Mouse (Mus musculus) CH12.LX (cell line): ENCODE data around the gene Zfp281. TPM values are rescaled to one million over a fixed set of nuclear protein-coding genes. Genes with fewer than 3 reads are reported as not detected.

ENCODE experiments used
- DNase-seq: peaks from one replicate; pipeline ENCODE4 v3.0.0-alpha.2; 2013; ENCODE audit errors: extremely low read depth
- H3K27ac ChIP-seq: 2 replicates; pipeline ENCODE4 v1.5.1; 2012; ENCODE audit warnings: low read depth, mild to moderate bottlenecking, control low read depth, moderate library complexity; ENCODE audit not compliant: insufficient read depth
- H3K27me3 ChIP-seq: replicated peaks from 2 replicates; pipeline ENCODE3; 2012; ENCODE audit warnings: inconsistent platforms
- H3K36me3 ChIP-seq, 2 experiments: replicated peaks in 1 of 2; 2 replicates each; pipeline versions ENCODE3 to v1.6.1; 2012; ENCODE audit warnings: inconsistent platforms in 1 of 2, low read length in 1 of 2, mild to moderate bottlenecking in 1 of 2, mixed read lengths in 1 of 2, moderate library complexity in 1 of 2; ENCODE audit not compliant: control insufficient read depth in 1 of 2, insufficient read depth in 1 of 2
- H3K4me1 ChIP-seq, 2 experiments: 2 replicates each; pipeline ENCODE4 v1.6.1; 2012; ENCODE audit warnings: inconsistent platforms in 1 of 2, moderate library complexity in 1 of 2; ENCODE audit not compliant: insufficient read depth in 2 of 2, control insufficient read depth in 1 of 2
- H3K4me2 ChIP-seq: 2 replicates; pipeline ENCODE4 v1.6.1; 2012; ENCODE audit warnings: low read depth, mild to moderate bottlenecking, control low read depth; ENCODE audit not compliant: poor library complexity, insufficient read depth, severe bottlenecking
- H3K4me3 ChIP-seq, 3 experiments: fragments of 150-350 bp in 1 of 3; sonication (generic) in 1 of 3; replicated peaks in 1 of 3; 2 replicates each; pipeline versions ENCODE3 to v1.5.1; 2011 to 2012; ENCODE audit warnings: low read depth in 2 of 3, low read length in 2 of 3, mild to moderate bottlenecking in 2 of 3, moderate library complexity in 2 of 3, control low read depth in 1 of 3, improper control_type of control experiment in 1 of 3, inconsistent platforms in 1 of 3, mixed read lengths in 1 of 3; ENCODE audit not compliant: poor library complexity in 1 of 3
- H3K79me2 ChIP-seq: replicated peaks from 2 replicates; pipeline ENCODE4 v1.6.1; 2012; ENCODE audit warnings: mild to moderate bottlenecking, moderate library complexity; ENCODE audit not compliant: control insufficient read depth, poor library complexity, insufficient read depth, severe bottlenecking; ENCODE audit errors: extremely low read depth
- H3K9ac ChIP-seq: 2 replicates; pipeline ENCODE4 v1.6.1; 2012; ENCODE audit warnings: low read depth, mild to moderate bottlenecking, control low read depth, moderate library complexity; ENCODE audit not compliant: insufficient read depth
- H3K9me3 ChIP-seq: replicated peaks from 2 replicates; pipeline ENCODE3; 2012; ENCODE audit warnings: low read length, inconsistent platforms, mixed read lengths
- BHLHE40 ChIP-seq: IDR thresholded peaks from 2 replicates; pipeline ENCODE4 v1.6.1; 2011; ENCODE audit warnings: mild to moderate bottlenecking, low read depth, low read length, improper control_type of control experiment
- CTCF ChIP-seq, 2 experiments: IDR thresholded peaks in 1 of 2; conservative IDR thresholded peaks in 1 of 2; 2 replicates each; pipeline ENCODE4 v1.5.1; 2011 to 2012; ENCODE audit warnings: low read depth in 2 of 2, low read length in 2 of 2, improper control_type of control experiment in 1 of 2, inconsistent platforms in 1 of 2, mild to moderate bottlenecking in 1 of 2, moderate library complexity in 1 of 2
- E2F4 ChIP-seq: IDR thresholded peaks from 2 replicates; pipeline ENCODE4 v1.6.1; 2011; ENCODE audit warnings: low read depth, low read length, improper control_type of control experiment; ENCODE audit not compliant: insufficient replicate concordance
- ETS1 ChIP-seq: conservative IDR thresholded peaks from 2 replicates; pipeline ENCODE4 v1.6.1; 2012; ENCODE audit warnings: low read depth, mild to moderate bottlenecking, inconsistent platforms, low read length, improper control_type of control experiment, moderate library complexity
- HCFC1 ChIP-seq: IDR thresholded peaks from 2 replicates; pipeline ENCODE4 v1.6.1; 2012; ENCODE audit warnings: low read depth, mild to moderate bottlenecking, inconsistent platforms, low read length, improper control_type of control experiment
- JUND ChIP-seq: conservative IDR thresholded peaks from 2 replicates; pipeline ENCODE4 v1.6.1; 2011; ENCODE audit warnings: low read depth, low read length, improper control_type of control experiment
- MAX ChIP-seq: IDR thresholded peaks from 2 replicates; pipeline ENCODE4 v1.6.1; 2011; ENCODE audit warnings: low read length, improper control_type of control experiment
- MEF2A ChIP-seq: IDR thresholded peaks from 2 replicates; pipeline ENCODE4 v1.6.1; 2014; ENCODE audit warnings: low read depth, mild to moderate bottlenecking, inconsistent platforms, low read length, improper control_type of control experiment, borderline replicate concordance
- MXI1 ChIP-seq: IDR thresholded peaks from 2 replicates; pipeline ENCODE4 v1.6.1; 2011; ENCODE audit warnings: mild to moderate bottlenecking, low read depth, low read length, improper control_type of control experiment
- POLR2A ChIP-seq: IDR thresholded peaks from 2 replicates; pipeline ENCODE4 v1.6.1; 2011; ENCODE audit warnings: low read depth, mild to moderate bottlenecking, improper control_type of control experiment, low read length
- POLR2AphosphoS2 ChIP-seq: IDR thresholded peaks from 2 replicates; pipeline ENCODE4 v1.6.1; 2011; ENCODE audit warnings: low read depth, low read length, improper control_type of control experiment
- RAD21 ChIP-seq: IDR thresholded peaks from 2 replicates; pipeline ENCODE4 v1.6.1; 2011; ENCODE audit warnings: low read depth, mild to moderate bottlenecking, low read length, improper control_type of control experiment, moderate library complexity
- RCOR1 ChIP-seq: conservative IDR thresholded peaks from 2 replicates; pipeline ENCODE4 v1.6.1; 2012; ENCODE audit warnings: low read depth, mild to moderate bottlenecking, inconsistent platforms, low read length, improper control_type of control experiment
- SIN3A ChIP-seq: IDR thresholded peaks from 2 replicates; pipeline ENCODE4 v1.6.1; 2012; ENCODE audit warnings: low read length, improper control_type of control experiment, inconsistent platforms
- SMC3 ChIP-seq: IDR thresholded peaks from 2 replicates; pipeline ENCODE4 v1.6.1; 2011; ENCODE audit warnings: low read depth, low read length, improper control_type of control experiment
- UBTF ChIP-seq: IDR thresholded peaks from 2 replicates; pipeline ENCODE4 v1.6.1; 2012; ENCODE audit warnings: low read depth, mild to moderate bottlenecking, inconsistent platforms, low read length, improper control_type of control experiment, moderate library complexity
- USF1 ChIP-seq: IDR thresholded peaks from 2 replicates; pipeline ENCODE4 v1.6.1; 2014; ENCODE audit warnings: low read depth, mild to moderate bottlenecking, inconsistent platforms, low read length, improper control_type of control experiment
- ZMIZ1 ChIP-seq: IDR thresholded peaks from 2 replicates; pipeline ENCODE4 v1.6.1; 2012; ENCODE audit warnings: low read depth, mild to moderate bottlenecking, inconsistent platforms, low read length, improper control_type of control experiment
- ZNF384 ChIP-seq: IDR thresholded peaks from 2 replicates; pipeline ENCODE4 v1.6.1; 2012; ENCODE audit warnings: low read depth, low read length, improper control_type of control experiment, inconsistent platforms
- dilution Hi-C: fragments of 300-500 bp; cut with MboI; formaldehyde crosslinking; loops from 2 replicates; pipeline ENCODE4 v1.14.3; 2020; ENCODE audit warnings: low sequenced_read_pairs; ENCODE audit not compliant: extremely low pct_unique_long_range_greater_than_20kb, extremely low pct_ligation_motif_present
- in situ Hi-C: fragments of 300-500 bp; cut with MboI; formaldehyde crosslinking; loops from 3 replicates; pipeline ENCODE4 v1.14.3; 2019; ENCODE audit warnings: low sequenced_read_pairs, low pct_ligation_motif_present, low pct_unique_long_range_greater_than_20kb, mixed read lengths
- polyA plus RNA-seq: library from polyadenylated mRNA; unstranded; fragments of >175 nt; gene quantifications from 2 replicates; pipeline ENCODE4 v1.2.1, GENCODE M21; 2012; ENCODE audit warnings: low read depth; ENCODE audit not compliant: insufficient read length
- total RNA-seq, 2 experiments: library from RNA; depleted of rRNA; stranded (reverse); fragments of 300-350 nt in 1 of 2; fragments of >200 nt in 1 of 2; gene quantifications; 2 replicates each; pipeline ENCODE4 v1.2.3; 2012 to 2014

Zfp281 gene
- total and polyA plus RNA-seq, 3 experiments = 17.2 to 39.5 (median 20.7) TPM

DNA sequence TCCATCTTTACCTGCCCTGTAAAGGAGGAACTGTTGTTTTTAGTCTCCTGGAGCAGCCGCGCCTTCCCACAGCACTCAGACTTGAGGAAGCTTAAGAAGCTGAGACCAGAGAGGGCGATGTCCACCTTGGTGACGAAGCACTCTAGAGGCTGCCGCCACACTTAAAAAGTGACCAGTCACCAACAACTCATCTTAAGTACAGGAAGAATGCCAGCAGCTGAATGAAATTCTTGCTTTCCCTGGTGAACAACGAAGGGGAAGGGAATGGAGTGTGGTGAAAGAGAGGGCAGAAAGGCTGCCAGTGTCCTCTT is 51.7 kb downstream of the Zfp281 start:
- TF ChIP-seq E2F4 (no peak), RAD21 (no peak), UBTF (no peak), ZNF384 (no peak), JUND (no peak), MAX (no peak), USF1 (no peak), POLR2A (no peak), ETS1 (no peak), ZMIZ1 (no peak), BHLHE40 (no peak), MEF2A (no peak), RCOR1 (no peak), HCFC1 (no peak), POLR2AphosphoS2 (no peak), MXI1 (no peak), SIN3A (no peak), SMC3 (no peak)
- TF ChIP-seq, all 38 proteins: peak for 0
- Histone ChIP-seq H3K27ac (no peak overlapping the region), H3K9me3 (no peaks in the 10 kb centered on the region), H3K4me2 (no peak overlapping the region), H3K4me3 (no peak overlapping the region), H3K9ac (no peak overlapping the region), H3K36me3 (no peaks in the 10 kb centered on the region), H3K79me2 (no peaks in the 10 kb centered on the region), H3K4me1 (peaks cover 5 to 42% of the 10 kb centered on the region in 2 experiments), H3K27me3 (no peaks in the 10 kb centered on the region)
- in situ Hi-C loops = no loop called here
- no peak for DNase-seq
- dilution Hi-C loops = no loop called here

DNA sequence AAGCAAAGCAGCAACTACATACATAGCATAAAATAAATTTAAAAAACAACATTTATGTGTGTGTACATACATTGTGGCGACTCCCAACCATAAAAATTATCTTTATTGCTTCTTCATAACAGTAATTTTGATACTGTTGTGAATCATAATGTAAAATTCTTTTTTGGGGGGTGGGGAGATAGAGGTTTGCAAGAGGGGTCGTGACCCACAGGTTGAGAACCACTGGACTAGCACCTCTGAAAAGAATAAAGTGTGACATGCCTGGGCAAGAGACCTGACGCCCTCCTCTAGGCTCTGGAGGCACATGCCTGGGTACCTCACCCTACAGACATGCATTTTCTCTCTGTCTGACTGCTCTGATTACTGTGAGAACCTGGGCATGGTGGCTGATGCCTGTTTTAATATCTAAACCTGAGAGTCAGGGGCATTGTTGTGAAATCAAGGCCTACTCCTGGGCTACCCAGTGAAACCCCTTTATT is 53.2 kb downstream of the Zfp281 start:
- H3K27me3 ChIP-seq = no peaks in the 10 kb centered on the region
- peaks cover 5 to 35% of the 10 kb centered on the region in 2 experiments for H3K4me1 ChIP-seq
- no peak for TF ChIP-seq CTCF (conservative IDR thresholded peaks at IDR 0.05 in 1 of 2, IDR thresholded peaks at IDR 0.05 in 1 of 2; ENCODE audit: low read depth in 2 of 2, low read length in 2 of 2)
- no peak for DNase-seq
- no peaks in the 10 kb centered on the region for H3K36me3 ChIP-seq
- dilution Hi-C loops = no loop called here
- H3K27ac ChIP-seq = no peak overlapping the region
- no peak overlapping the region for H3K4me3 ChIP-seq
- no peaks in the 10 kb centered on the region for H3K79me2 ChIP-seq
- no peak overlapping the region for H3K9ac ChIP-seq
- no peaks in the 10 kb centered on the region for H3K9me3 ChIP-seq
- no peak overlapping the region for H3K4me2 ChIP-seq
- in situ Hi-C loops = no loop called here
